Mouse (Mus musculus) induced T-regulatory cell, adult 2 months (primary cell): ENCODE measurements around the gene Entr1.
"Not testable (repeated sequence)": the region's sequence is repeated elsewhere in the genome, so short reads cannot be mapped to it uniquely, and the experiment has no call there.

ENCODE experiments used
- DNase-seq: peaks from one replicate; pipeline ENCODE4 v3.0.0-alpha.2; 2012; ENCODE audit warnings: low read depth

The Entr1 gene

GRCm38 (mm10) chr2:26387713-26388112, 1.4 kb downstream of the Entr1 start:
- DNase-seq: no peak

GRCm38 (mm10) chr2:26380871-26381270, 8.2 kb downstream of the Entr1 start:
- not testable (repeated sequence) for DNase-seq

GRCm38 (mm10) chr2:26380131-26380771, 8.9 kb downstream of the Entr1 start, which contains the start of gene Snapc4:
Gene Snapc4 (minus strand): TSS chr2:26380653.
- peak; percentile 92 for DNase-seq

GRCm38 (mm10) chr2:26372396-26372795, 16.7 kb downstream of the Entr1 start:
- no peak for DNase-seq

GRCm38 (mm10) chr2:26368572-26368971, 20.5 kb downstream of the Entr1 start:
- no peak for DNase-seq

- DNase-seq: no peak
Observed at GRCm38 (mm10) chr2:26367911-26368310, 21.2 kb downstream of the Entr1 start.

- no peak for DNase-seq
Observed at GRCm38 (mm10) chr2:26364738-26365465, 24.2 kb downstream of the Entr1 start.

GRCm38 (mm10) chr2:26363481-26363880, 25.6 kb downstream of the Entr1 start:
- no peak for DNase-seq

- DNase-seq: no peak
Observed at GRCm38 (mm10) chr2:26362991-26363390, 26.1 kb downstream of the Entr1 start.

GRCm38 (mm10) chr2:26360772-26361171, 28.3 kb downstream of the Entr1 start, which contains the start of gene Card9:
Gene Card9 (minus strand): TSS chr2:26360918.
- no peak for DNase-seq

- no peak for DNase-seq
Observed at GRCm38 (mm10) chr2:26359983-26360382, 29.1 kb downstream of the Entr1 start.

- no peak for DNase-seq
Observed at GRCm38 (mm10) chr2:26358667-26359320, 30.3 kb downstream of the Entr1 start.

- no peak for DNase-seq
Observed at GRCm38 (mm10) chr2:26357484-26357883, 31.6 kb downstream of the Entr1 start.

- no peak for DNase-seq
Observed at GRCm38 (mm10) chr2:26356678-26357077, 32.4 kb downstream of the Entr1 start.

GRCm38 (mm10) chr2:26356231-26356630, 32.9 kb downstream of the Entr1 start:
- DNase-seq: no peak

GRCm38 (mm10) chr2:26354401-26354800, 34.7 kb downstream of the Entr1 start:
- no peak for DNase-seq

GRCm38 (mm10) chr2:26353066-26353980, 35.8 kb downstream of the Entr1 start:
- DNase-seq: no peak

GRCm38 (mm10) chr2:26352291-26352910, 36.7 kb downstream of the Entr1 start:
- DNase-seq: no peak

GRCm38 (mm10) chr2:26351358-26352290, 37.5 kb downstream of the Entr1 start, which contains the start of gene Dnlz:
Gene Dnlz (minus strand): TSS chr2:26352110.
- DNase-seq: peak; percentile 96

- DNase-seq: no peak
Observed at GRCm38 (mm10) chr2:26348241-26348640, 40.9 kb downstream of the Entr1 start.
